ENCODE assay signal across 9 mouse cellular contexts in the genomic region with DNA sequence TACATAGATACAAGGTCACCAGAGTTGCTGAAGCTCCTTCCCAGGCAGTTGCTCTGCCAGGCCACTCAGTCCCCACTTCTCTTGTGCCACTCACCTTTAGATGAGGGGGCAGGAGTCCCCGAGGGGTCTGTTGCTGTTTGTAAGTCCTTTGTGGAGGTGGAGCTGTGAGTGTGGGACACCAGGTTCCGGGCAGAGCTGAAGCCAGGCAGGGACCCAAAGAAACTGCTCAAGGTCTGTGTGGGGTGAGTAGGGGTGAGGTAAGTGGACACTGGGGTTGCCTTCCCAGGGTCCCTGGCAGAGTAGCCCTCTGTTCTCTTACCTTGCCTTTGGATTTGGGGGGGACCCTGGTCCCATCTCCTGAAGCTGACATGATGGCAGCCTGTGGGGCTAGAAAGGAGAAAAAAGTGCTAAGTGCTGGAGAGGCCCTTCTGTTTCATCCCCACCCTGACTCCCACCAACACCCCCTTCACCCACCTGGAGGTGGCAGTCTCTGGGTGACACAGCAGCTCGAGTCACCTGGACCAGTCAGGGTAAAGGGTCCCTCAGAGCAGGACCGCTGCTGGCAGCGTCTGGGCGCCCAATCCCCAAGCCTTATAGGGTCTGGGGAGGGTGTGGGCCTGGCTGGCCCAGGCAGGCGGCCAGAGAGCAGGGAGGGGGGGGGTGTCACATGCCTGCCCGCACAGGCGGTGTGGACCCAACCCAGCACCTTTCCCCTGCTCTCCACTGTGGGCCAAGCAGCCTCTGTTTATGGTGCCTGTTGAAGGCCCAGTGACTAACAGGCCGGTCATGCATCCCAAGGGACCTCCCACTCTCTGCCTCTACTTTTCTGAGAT. TPM values are rescaled to one million over a fixed set of nuclear protein-coding genes. Genes with fewer than 3 reads are reported as not detected.
DNase-seq lines count a peak whose midpoint lies in the region; ATAC-seq and TF ChIP-seq lines count a peak whose summit lies in the region.
"Had no signal": no experiment of that assay in that cellular context is flagged by ENCODE, and none has a peak within 500 bp of the region (broad histone marks: within the 10 kb centered on the region; RNA-seq: fewer than 3 reads in every experiment).

A gene (minus strand): TSS at position 585 of the 833 bp plus-strand sequence.

- no peaks in the 10 kb centered on the region for H3K36me3 ChIP-seq in midbrain, embryonic 16.5 days (ENCODE audit: control insufficient read depth, insufficient read depth, low read length)
- no peaks in the 10 kb centered on the region for H3K36me3 ChIP-seq in midbrain, postnatal 0 days (ENCODE audit: insufficient read depth, low read length)
- H3K36me3 ChIP-seq in stomach, embryonic 16.5 days (ENCODE audit: control insufficient read depth, insufficient read depth, low read length) = no peaks in the 10 kb centered on the region
- H3K36me3 ChIP-seq in forebrain, embryonic 12.5 days (replicated peaks) = 0 out of 2 replicates have a peak, but pooled peaks cover 5% of the 10 kb centered on the region

- H3K4me3 ChIP-seq in midbrain, embryonic 16.5 days (ENCODE audit: low read depth, low read length) = no peak within 1 kb of the TSS
- no peak within 1 kb of the TSS for H3K4me3 ChIP-seq in midbrain, postnatal 0 days (ENCODE audit: low read depth, low read length)
- H3K4me3 ChIP-seq in brown adipose tissue, adult 24 weeks (ENCODE audit: insufficient read depth, low read depth, low read length) = peak within 1 kb of the TSS; percentile 55
- H3K4me3 ChIP-seq in stomach, embryonic 16.5 days (replicated peaks; ENCODE audit: low read length) = no peak within 1 kb of the TSS
- H3K4me3 ChIP-seq in forebrain, embryonic 12.5 days (replicated peaks) = no peak within 1 kb of the TSS
- H3K4me3 ChIP-seq: midbrain, embryonic 12.5 days had no signal

- no peaks in the 10 kb centered on the region for H3K27me3 ChIP-seq in midbrain, embryonic 16.5 days (ENCODE audit: control insufficient read depth, insufficient read depth, low read depth, low read length)
- no peaks in the 10 kb centered on the region for H3K27me3 ChIP-seq in midbrain, postnatal 0 days (ENCODE audit: insufficient read depth, low read length)
- H3K27me3 ChIP-seq in stomach, embryonic 16.5 days (ENCODE audit: control insufficient read depth, insufficient read depth, low read length) = no peaks in the 10 kb centered on the region
- no peaks in the 10 kb centered on the region for H3K27me3 ChIP-seq in forebrain, embryonic 12.5 days
- H3K27me3 ChIP-seq: midbrain, embryonic 12.5 days had no signal

- no peak within 1 kb of the TSS for H3K27ac ChIP-seq in midbrain, embryonic 16.5 days (ENCODE audit: low read length)
- no peak within 1 kb of the TSS for H3K27ac ChIP-seq in midbrain, postnatal 0 days (ENCODE audit: low read depth, low read length)
- H3K27ac ChIP-seq in brown adipose tissue, adult 24 weeks (replicated peaks; ENCODE audit: low read depth, low read length) = peak within 1 kb of the TSS; percentile 98
- H3K27ac ChIP-seq in stomach, embryonic 16.5 days (ENCODE audit: low read length) = no peak within 1 kb of the TSS; the same call in 1 of the 2 replicates
- no peak within 1 kb of the TSS for H3K27ac ChIP-seq in forebrain, embryonic 12.5 days
- H3K27ac ChIP-seq: midbrain, embryonic 12.5 days had no signal

- H3K4me1 ChIP-seq in midbrain, embryonic 16.5 days (ENCODE audit: control insufficient read depth, insufficient read depth, low read length) = no peaks in the 10 kb centered on the region
- no peaks in the 10 kb centered on the region for H3K4me1 ChIP-seq in midbrain, postnatal 0 days (ENCODE audit: insufficient read depth, low read length)
- H3K4me1 ChIP-seq in brown adipose tissue, adult 24 weeks (ENCODE audit: control insufficient read depth, insufficient read depth, insufficient read length, low read length) = no peaks in the 10 kb centered on the region
- H3K4me1 ChIP-seq in stomach, embryonic 16.5 days (ENCODE audit: control insufficient read depth, insufficient read depth, low read length) = no peaks in the 10 kb centered on the region
- 0 out of 2 replicates have a peak, but pooled peaks cover 3% of the 10 kb centered on the region for H3K4me1 ChIP-seq in forebrain, embryonic 12.5 days

- H3K9me3 ChIP-seq in midbrain, embryonic 16.5 days (replicated peaks; ENCODE audit: control insufficient read depth, low read length, poor library complexity, severe bottlenecking) = no peaks in the 10 kb centered on the region
- no peaks in the 10 kb centered on the region for H3K9me3 ChIP-seq in midbrain, postnatal 0 days (ENCODE audit: low read length)
- H3K9me3 ChIP-seq in stomach, embryonic 16.5 days (replicated peaks; ENCODE audit: control insufficient read depth, low read length) = no peaks in the 10 kb centered on the region
- no peaks in the 10 kb centered on the region for H3K9me3 ChIP-seq in forebrain, embryonic 12.5 days
- H3K9me3 ChIP-seq: midbrain, embryonic 12.5 days had no signal

- ATAC-seq in midbrain, embryonic 16.5 days = 0 out of 2 replicates have a peak, but pooled peaks have one; percentile 19
- ATAC-seq in midbrain, postnatal 0 days (ENCODE audit: low FRiP score) = no peak
- ATAC-seq in stomach, embryonic 16.5 days (ENCODE audit: insufficient read depth, low FRiP score) = peak; percentile 52; the same call in 1 of the 2 replicates
- no peak for ATAC-seq in forebrain, embryonic 12.5 days (ENCODE audit: low FRiP score)
- ATAC-seq: inflammation-experienced regulatory T-cells, adult 6 months had no signal

- H3K4me2 ChIP-seq in midbrain, embryonic 16.5 days (ENCODE audit: low read length) = no peak within 1 kb of the TSS
- no peak within 1 kb of the TSS for H3K4me2 ChIP-seq in midbrain, postnatal 0 days (ENCODE audit: low read depth, low read length, poor library complexity, severe bottlenecking)
- no peak within 1 kb of the TSS for H3K4me2 ChIP-seq in stomach, embryonic 16.5 days (ENCODE audit: low read depth, low read length)
- H3K4me2 ChIP-seq in forebrain, embryonic 12.5 days = no peak within 1 kb of the TSS
- H3K4me2 ChIP-seq: midbrain, embryonic 12.5 days had no signal

- TF ChIP-seq CTCF in midbrain, postnatal 0 days (IDR thresholded peaks at IDR 0.05) = no peak

- 59% methylated on average over 10 of the region's 10 CpGs for WGBS in midbrain, embryonic 16.5 days
- 68% methylated on average over 10 of the region's 10 CpGs for WGBS in midbrain, postnatal 0 days
- WGBS in stomach, embryonic 16.5 days = 56% methylated on average over 10 of the region's 10 CpGs
- 67% methylated on average over 10 of the region's 10 CpGs for WGBS in forebrain, embryonic 12.5 days

- no peak within 1 kb of the TSS for H3K9ac ChIP-seq in midbrain, embryonic 16.5 days (ENCODE audit: low read depth, low read length)
- H3K9ac ChIP-seq in midbrain, postnatal 0 days (replicated peaks; ENCODE audit: low read length, poor library complexity, severe bottlenecking) = no peak within 1 kb of the TSS
- peak within 1 kb of the TSS; percentile 26 for H3K9ac ChIP-seq in stomach, embryonic 16.5 days (ENCODE audit: low read length)
- no peak within 1 kb of the TSS for H3K9ac ChIP-seq in forebrain, embryonic 12.5 days
- H3K9ac ChIP-seq: midbrain, embryonic 12.5 days had no signal

- DNase-seq in midbrain, postnatal 0 days (ENCODE audit: low spot score) = no peak
- DNase-seq in heart, adult 9 months (ENCODE audit: low spot score in 2 of 2) = peak; percentile 75 to 78
- DNase-seq in left cerebral cortex, adult 9 months (ENCODE audit: low spot score in 2 of 2) = no peak

RNA-seq across cellular contexts. Expression of the gene that starts here (rescaled TPM):
- 0.05 and 0.15 TPM in 2 replicates for polyA plus RNA-seq in midbrain, embryonic 16.5 days (2015; fragmentation: Nextera tagmentation; extraction: Ambion mirVana)
- total RNA-seq in midbrain, postnatal 0 days (2014; rRNA removed) = 0.42 and 0.55 TPM in 2 replicates
- polyA plus RNA-seq in midbrain, postnatal 0 days (2015; fragmentation: Nextera tagmentation; extraction: Ambion mirVana) = 0.04 and 0.05 TPM in 2 replicates
- 195 and 205 TPM in 2 replicates for polyA plus RNA-seq in brown adipose tissue, adult 24 weeks (2012; ENCODE audit: insufficient read depth, insufficient read length, missing spikeins)
- 0.80 and 0.90 TPM in 2 replicates for polyA plus RNA-seq in stomach, embryonic 16.5 days (2015; fragmentation: Nextera tagmentation; extraction: Ambion mirVana)
- polyA plus RNA-seq in forebrain, embryonic 12.5 days (2016; fragmentation: Nextera tagmentation; extraction: Ambion mirVana) = 0.06 and 0.18 TPM in 2 replicates

Comparison
In these comparisons a context has a peak if more than half of its experiments do, and no peak if none do; other contexts are left out.
1. RNA of the gene that starts here (polyA plus RNA-seq): 195 to 205 TPM in brown adipose tissue, adult 24 weeks; 0.80 to 0.90 TPM in stomach, embryonic 16.5 days, 0.06 to 0.18 TPM in forebrain, embryonic 12.5 days, 0.05 to 0.15 TPM in midbrain, embryonic 16.5 days and 0.04 to 0.05 TPM in midbrain, postnatal 0 days; every median in the first group is over 100 times any median in the second.
2. Peak in ATAC-seq in midbrain, embryonic 16.5 days; RNA of the gene not detected or under 1 TPM.
3. Peak in ATAC-seq and H3K9ac ChIP-seq in stomach, embryonic 16.5 days; RNA of the gene not detected or under 1 TPM.
4. DNase-seq: peak in heart, adult 9 months (2 of 2); none in midbrain, postnatal 0 days (single experiment) and left cerebral cortex, adult 9 months (0 of 2).